Mouse (Mus musculus): Measurements from ENCODE around the gene Rrbp1. TPM values are rescaled to one million over a fixed set of nuclear protein-coding genes. Genes with fewer than 3 reads are reported as not detected.

Gene Rrbp1
- 130 and 133 TPM in 2 replicates for polyA plus RNA-seq (2015; fragmentation: Nextera tagmentation; extraction: Ambion mirVana)

DNA sequence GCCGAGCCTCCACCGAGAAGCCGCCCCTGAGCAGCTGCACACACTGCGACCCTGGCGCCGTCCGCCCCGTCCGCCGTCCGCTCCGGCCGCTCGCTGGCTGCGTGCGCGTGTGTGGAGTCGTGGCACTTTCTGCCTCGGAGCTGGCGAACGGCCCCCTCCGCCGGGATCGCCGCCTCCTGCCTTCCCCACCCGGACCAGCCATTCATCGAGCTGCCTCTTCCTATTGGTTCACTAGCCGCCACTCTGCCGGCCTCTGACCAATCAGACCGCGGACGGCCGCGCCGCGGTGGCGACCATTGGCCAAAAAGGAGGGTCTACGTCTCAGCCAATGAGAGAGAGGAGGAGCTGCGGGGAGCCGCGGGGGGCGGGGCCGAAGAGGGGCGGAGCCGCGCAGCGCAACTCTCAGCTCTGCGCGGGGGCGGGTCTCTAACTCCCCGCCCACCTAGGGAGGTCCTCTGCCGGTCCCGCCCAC is at the start of gene Rrbp1:
TSS of gene Rrbp1 (minus strand) at position 184 of the 472 bp plus-strand sequence.
- Histone ChIP-seq H3K9me3 (no peaks in the 10 kb centered on the region), H3K27ac (peak within 1 kb of the TSS; percentile 97), H3K9ac (peak within 1 kb of the TSS; percentile 96), H3K27me3 (replicated peaks) (no peaks in the 10 kb centered on the region), H3K4me3 (replicated peaks) (peak within 1 kb of the TSS; percentile 80), H3K4me2 (peak within 1 kb of the TSS; percentile 65), H3K36me3 (no peaks in the 10 kb centered on the region), H3K4me1 (peaks cover 21% of the 10 kb centered on the region)
- under 1% methylated on average over 53 of the region's 53 CpGs for WGBS
- peak; percentile 97 for ATAC-seq (ENCODE audit: insufficient read depth, low FRiP score, low read depth)

DNA sequence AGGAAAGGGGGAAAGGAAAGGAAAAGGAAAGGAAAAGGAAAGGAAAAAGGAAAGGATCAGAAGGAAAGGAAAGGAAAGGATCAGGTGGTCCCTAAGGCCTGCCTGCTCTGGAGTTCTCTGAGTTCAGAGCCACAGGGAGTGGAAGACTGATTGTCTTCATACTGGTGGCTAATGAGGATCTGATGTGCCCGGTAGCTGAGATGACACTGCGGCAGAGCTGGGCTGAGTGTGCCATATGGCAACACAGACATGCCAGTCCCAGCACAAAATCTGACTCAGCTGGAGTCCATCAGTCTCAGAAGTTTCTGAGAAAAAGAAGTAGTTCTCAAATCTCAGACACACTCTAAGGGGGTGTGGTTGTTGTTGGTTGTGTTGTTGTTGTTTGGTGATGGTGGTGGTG is 46.7 kb upstream of the Rrbp1 start:
- WGBS: 79% methylated on average over 2 of the region's 2 CpGs
- Histone ChIP-seq H3K9me3 (no peaks in the 10 kb centered on the region), H3K4me3 (replicated peaks) (no peak overlapping the region), H3K27me3 (replicated peaks) (no peaks in the 10 kb centered on the region), H3K9ac (no peak overlapping the region), H3K36me3 (no peaks in the 10 kb centered on the region), H3K4me2 (no peak overlapping the region), H3K27ac (no peak overlapping the region), H3K4me1 (no peaks in the 10 kb centered on the region)
- no peak for ATAC-seq (ENCODE audit: insufficient read depth, low FRiP score, low read depth)

GRCm38 (mm10) chr2:144052410-144053065 is 41.5 kb upstream of the Rrbp1 start:
- no peaks in the 10 kb centered on the region for H3K36me3 ChIP-seq
- H3K27ac ChIP-seq: no peak overlapping the region
- peak; percentile 45; the same call in 1 of the 2 replicates for ATAC-seq (ENCODE audit: insufficient read depth, low FRiP score, low read depth)

GRCm38 (mm10) chr2:144050861-144051260 is 39.8 kb upstream of the Rrbp1 start:
- Histone ChIP-seq H3K4me3 (replicated peaks) (no peak overlapping the region), H3K4me2 (no peak overlapping the region), H3K4me1 (no peaks in the 10 kb centered on the region), H3K27ac (no peak overlapping the region), H3K36me3 (no peaks in the 10 kb centered on the region), H3K9ac (no peak overlapping the region), H3K27me3 (replicated peaks) (no peaks in the 10 kb centered on the region), H3K9me3 (no peaks in the 10 kb centered on the region)
- ATAC-seq (ENCODE audit: insufficient read depth, low FRiP score, low read depth): no peak
- 82% methylated on average over 6 of the region's 6 CpGs for WGBS

More at GRCm38 (mm10) chr2:144052410-144053065, 41.5 kb upstream of the Rrbp1 start:
- Histone ChIP-seq H3K4me1 (no peaks in the 10 kb centered on the region), H3K9me3 (no peaks in the 10 kb centered on the region), H3K4me3 (replicated peaks) (no peak overlapping the region), H3K9ac (no peak overlapping the region), H3K27me3 (replicated peaks) (no peaks in the 10 kb centered on the region), H3K4me2 (no peak overlapping the region)
- WGBS: 65% methylated on average over 8 of the region's 8 CpGs

- no peak for ATAC-seq (ENCODE audit: insufficient read depth, low FRiP score, low read depth)
- no peak overlapping the region for H3K9ac ChIP-seq
Observed at GRCm38 (mm10) chr2:144050146-144050680, 39.1 kb upstream of the Rrbp1 start.

DNA sequence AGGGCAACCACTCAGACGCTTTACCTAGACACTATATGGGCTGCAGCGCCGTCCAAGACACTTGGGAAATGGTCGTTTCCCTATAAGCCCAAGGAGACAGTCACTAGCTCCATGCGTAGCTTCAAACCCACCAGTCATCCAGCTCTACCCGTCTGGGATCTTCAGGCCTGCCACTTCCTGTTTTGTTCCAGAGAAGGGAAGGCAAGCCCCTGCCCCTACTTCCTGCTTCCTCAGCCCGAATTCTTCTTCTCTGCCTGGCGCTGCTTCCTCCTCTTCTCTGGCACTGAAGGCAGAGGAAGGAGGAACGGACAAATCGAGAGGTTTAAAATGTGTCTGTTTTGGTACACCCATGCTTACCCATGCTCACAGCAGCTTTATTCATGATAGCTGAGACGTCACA is 35.9 kb upstream of the Rrbp1 start:
- Histone ChIP-seq H3K4me3 (replicated peaks) (no peak overlapping the region), H3K9ac (no peak overlapping the region), H3K4me2 (no peak overlapping the region), H3K27me3 (replicated peaks) (no peaks in the 10 kb centered on the region), H3K27ac (no peak overlapping the region), H3K9me3 (no peaks in the 10 kb centered on the region), H3K4me1 (no peaks in the 10 kb centered on the region), H3K36me3 (no peaks in the 10 kb centered on the region)
- WGBS: 69% methylated on average over 11 of the region's 11 CpGs
- ATAC-seq (ENCODE audit: insufficient read depth, low FRiP score, low read depth): no peak

More at GRCm38 (mm10) chr2:144050146-144050680, 39.1 kb upstream of the Rrbp1 start:
- 73% methylated on average over 8 of the region's 8 CpGs for WGBS
- Histone ChIP-seq H3K9me3 (no peaks in the 10 kb centered on the region), H3K4me1 (no peaks in the 10 kb centered on the region), H3K27me3 (replicated peaks) (no peaks in the 10 kb centered on the region), H3K36me3 (no peaks in the 10 kb centered on the region), H3K27ac (no peak overlapping the region), H3K4me3 (replicated peaks) (no peak overlapping the region), H3K4me2 (no peak overlapping the region)

GRCm38 (mm10) chr2:144045756-144046560 is 34.9 kb upstream of the Rrbp1 start:
- Histone ChIP-seq H3K27me3 (replicated peaks) (no peaks in the 10 kb centered on the region), H3K4me2 (no peak overlapping the region), H3K9me3 (no peaks in the 10 kb centered on the region), H3K9ac (no peak overlapping the region), H3K4me1 (no peaks in the 10 kb centered on the region), H3K36me3 (no peaks in the 10 kb centered on the region), H3K4me3 (replicated peaks) (no peak overlapping the region), H3K27ac (no peak overlapping the region)
- WGBS: 58% methylated on average over 5 of the region's 5 CpGs
- ATAC-seq (ENCODE audit: insufficient read depth, low FRiP score, low read depth): no peak

DNA sequence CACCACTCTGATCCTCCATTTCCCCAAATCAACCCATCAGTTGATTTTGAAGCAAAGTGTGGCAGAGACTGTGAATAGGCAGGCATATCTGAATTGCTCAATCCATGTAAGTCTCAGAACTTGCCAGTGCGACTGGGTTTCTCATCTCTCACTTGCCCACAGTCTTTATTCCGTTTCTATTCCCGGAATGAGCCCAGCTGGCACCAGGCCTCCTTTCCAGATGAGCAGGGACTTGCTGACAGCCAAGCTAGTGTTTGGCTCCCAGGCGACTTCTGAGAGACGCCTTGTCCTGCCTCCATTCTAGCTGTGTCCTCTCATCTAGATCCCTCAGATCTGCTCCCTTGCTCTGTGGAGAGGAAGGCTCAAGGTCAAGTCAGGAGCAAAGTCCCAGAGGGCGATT is 33.7 kb upstream of the Rrbp1 start:
- H3K4me3 ChIP-seq (replicated peaks): no peak overlapping the region
- H3K27ac ChIP-seq: no peak overlapping the region
- no peaks in the 10 kb centered on the region for H3K9me3 ChIP-seq
- WGBS: 76% methylated on average over 6 of the region's 6 CpGs
- no peaks in the 10 kb centered on the region for H3K36me3 ChIP-seq
- no peak for ATAC-seq (ENCODE audit: insufficient read depth, low FRiP score, low read depth)
- no peak overlapping the region for H3K4me2 ChIP-seq
- no peaks in the 10 kb centered on the region for H3K27me3 ChIP-seq (replicated peaks)
- H3K4me1 ChIP-seq: no peaks in the 10 kb centered on the region
- H3K9ac ChIP-seq: no peak overlapping the region

DNA sequence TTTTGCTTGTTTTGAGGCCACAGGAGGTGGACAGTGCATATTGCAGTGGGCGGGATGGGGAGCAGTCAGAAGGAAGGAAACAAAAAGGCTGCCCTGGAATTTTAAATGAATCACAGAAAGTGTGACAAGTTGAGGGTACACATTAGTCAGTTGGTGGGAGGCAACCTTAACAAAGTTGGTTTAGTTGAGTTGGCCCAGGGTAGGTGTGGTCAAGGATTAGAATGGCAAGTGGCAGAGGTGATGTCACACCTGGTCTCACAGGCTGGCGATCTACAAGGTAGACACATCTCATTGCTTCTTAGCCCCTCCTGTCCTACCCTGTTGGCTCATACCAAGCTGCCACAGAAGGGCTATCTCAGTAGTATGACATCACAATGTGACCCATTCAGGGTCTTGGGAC is 21.6 kb upstream of the Rrbp1 start, which contains the start of gene Banf2:
TSS of gene Banf2 (plus strand) at position 396 of the 400 bp plus-strand sequence.
- no peak for ATAC-seq (ENCODE audit: insufficient read depth, low FRiP score, low read depth)
- H3K4me2 ChIP-seq: no peak within 1 kb of the TSS

GRCm38 (mm10) chr2:144030791-144031190 is 19.7 kb upstream of the Rrbp1 start:
- Histone ChIP-seq H3K27ac (no peak overlapping the region), H3K4me3 (replicated peaks) (no peak overlapping the region), H3K9me3 (no peaks in the 10 kb centered on the region), H3K36me3 (no peaks in the 10 kb centered on the region), H3K4me1 (no peaks in the 10 kb centered on the region), H3K27me3 (replicated peaks) (no peaks in the 10 kb centered on the region), H3K4me2 (no peak overlapping the region), H3K9ac (no peak overlapping the region)
- no peak for ATAC-seq (ENCODE audit: insufficient read depth, low FRiP score, low read depth)
- 81% methylated on average over 7 of the region's 7 CpGs for WGBS

More for the DNA sequence above, 21.6 kb upstream of the Rrbp1 start, which contains the start of gene Banf2:
- Histone ChIP-seq H3K27ac (no peak within 1 kb of the TSS), H3K9ac (no peak within 1 kb of the TSS), H3K36me3 (no peaks in the 10 kb centered on the region), H3K27me3 (replicated peaks) (no peaks in the 10 kb centered on the region), H3K4me3 (replicated peaks) (no peak within 1 kb of the TSS), H3K9me3 (no peaks in the 10 kb centered on the region), H3K4me1 (no peaks in the 10 kb centered on the region)
- 85% methylated on average over 2 of the region's 2 CpGs for WGBS

DNA sequence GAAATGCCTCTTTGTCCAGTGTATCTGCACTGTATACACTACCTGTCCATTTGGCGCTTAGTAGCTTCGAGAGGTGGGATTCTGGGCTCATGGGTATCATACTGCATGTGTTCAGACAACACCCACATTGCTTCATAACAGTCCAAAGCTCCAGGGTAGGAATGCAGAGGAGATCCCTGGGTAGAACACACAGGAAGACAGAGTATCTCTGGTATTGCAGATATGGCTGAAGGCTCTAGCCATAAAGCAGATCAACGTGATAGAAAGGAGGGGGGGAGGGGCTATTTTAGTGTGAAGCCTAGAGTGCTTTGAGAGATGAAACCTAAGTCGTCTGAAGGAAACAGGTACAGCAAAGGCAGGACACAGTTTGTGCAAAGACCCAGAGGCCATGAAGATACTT is 15.4 kb upstream of the Rrbp1 start:
- H3K4me2 ChIP-seq: no peak overlapping the region
- no peak overlapping the region for H3K27ac ChIP-seq
- no peaks in the 10 kb centered on the region for H3K9me3 ChIP-seq
- H3K4me1 ChIP-seq: no peaks in the 10 kb centered on the region
- 66% methylated on average over 4 of the region's 4 CpGs for WGBS
- H3K4me3 ChIP-seq (replicated peaks): no peak overlapping the region
- no peak for ATAC-seq (ENCODE audit: insufficient read depth, low FRiP score, low read depth)
- H3K9ac ChIP-seq: no peak overlapping the region
- no peaks in the 10 kb centered on the region for H3K27me3 ChIP-seq (replicated peaks)
- H3K36me3 ChIP-seq: no peaks in the 10 kb centered on the region

DNA sequence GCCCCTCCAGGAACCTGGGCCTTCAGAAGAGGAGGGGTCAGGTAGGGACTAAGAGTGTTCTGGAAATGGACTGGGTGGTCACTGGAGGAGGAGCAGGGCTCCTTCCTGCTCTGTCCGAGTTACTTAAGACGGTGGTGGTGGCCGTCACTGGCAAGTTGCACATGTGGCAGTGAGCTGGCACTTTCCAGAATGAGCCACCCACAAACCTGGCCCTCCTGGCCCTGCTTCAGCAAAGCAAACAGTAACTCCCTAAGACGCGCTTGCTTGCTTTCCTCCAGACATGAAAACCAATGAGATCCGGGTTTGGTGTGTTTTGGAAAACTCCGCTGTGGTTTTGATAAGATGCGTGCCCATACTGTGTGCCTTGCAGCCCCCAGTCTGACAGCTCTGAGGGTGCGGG is 14.3 kb upstream of the Rrbp1 start:
- 72% methylated on average over 9 of the region's 9 CpGs for WGBS
- Histone ChIP-seq H3K4me2 (no peak overlapping the region), H3K4me1 (no peaks in the 10 kb centered on the region), H3K9me3 (no peaks in the 10 kb centered on the region), H3K27me3 (replicated peaks) (no peaks in the 10 kb centered on the region), H3K36me3 (no peaks in the 10 kb centered on the region), H3K9ac (no peak overlapping the region), H3K27ac (no peak overlapping the region), H3K4me3 (replicated peaks) (no peak overlapping the region)
- ATAC-seq (ENCODE audit: insufficient read depth, low FRiP score, low read depth): no peak

All from stomach, embryonic 15.5 days (tissue).